Mouse (Mus musculus) intestine, embryonic 15.5 days (tissue): Measurements from ENCODE around the gene Carmil3. TPM values are rescaled to one million over a fixed set of nuclear protein-coding genes. Genes with fewer than 3 reads are reported as not detected.

Source experiments
- ATAC-seq: fragments of 200-750 bp; cut with Nextera tagmentation; 2 replicates; pipeline ENCODE4 v1.8.0; 2017; ENCODE audit warnings: moderate TSS enrichment, moderate library complexity
- H3K27ac ChIP-seq: fragments of 300-500 bp; sonication (generic); 2 replicates; pipeline ENCODE4 v1.5.1; 2015; ENCODE audit warnings: mild to moderate bottlenecking, inconsistent platforms
- H3K27me3 ChIP-seq: fragments of 300-500 bp; sonication (generic); replicated peaks from 2 replicates; pipeline ENCODE4 v1.6.1; 2015; ENCODE audit warnings: inconsistent platforms
- H3K36me3 ChIP-seq: fragments of 300-500 bp; sonication (generic); 2 replicates; pipeline ENCODE4 v1.6.1; 2015; ENCODE audit warnings: inconsistent platforms
- H3K4me1 ChIP-seq: fragments of 300-500 bp; sonication (generic); replicated peaks from 2 replicates; pipeline ENCODE4 v1.6.1; 2015; ENCODE audit warnings: inconsistent platforms
- H3K4me2 ChIP-seq: fragments of 300-500 bp; sonication (generic); replicated peaks from 2 replicates; pipeline ENCODE4 v1.6.1; 2015; ENCODE audit warnings: mild to moderate bottlenecking, inconsistent platforms
- H3K4me3 ChIP-seq: fragments of 300-500 bp; sonication (generic); replicated peaks from 2 replicates; pipeline ENCODE4 v1.5.1; 2015; ENCODE audit warnings: inconsistent platforms
- H3K9ac ChIP-seq: fragments of 300-500 bp; sonication (generic); 2 replicates; pipeline ENCODE4 v1.6.1; 2015; ENCODE audit warnings: inconsistent platforms
- H3K9me3 ChIP-seq: fragments of 300-500 bp; sonication (generic); 2 replicates; pipeline ENCODE4 v1.6.1; 2016; ENCODE audit warnings: inconsistent platforms
- WGBS: fragments of 180-500 bp; shearing (Covaris S2); methylation state at CpG from one replicate; pipeline ENCODE4 v1.1.7; 2015; 5-methylcytosine and 5-hydroxymethylcytosine counted together
- polyA plus RNA-seq: library from polyadenylated mRNA; unstranded; fragments of >200 nt; fragmentation: Nextera tagmentation; extraction: Ambion mirVana; gene quantifications from 2 replicates; pipeline ENCODE4 v1.2.1, GENCODE M21; 2015

Gene Carmil3
- polyA plus RNA-seq, 1 experiment from 2014 or later, result 2.2 TPM

DNA sequence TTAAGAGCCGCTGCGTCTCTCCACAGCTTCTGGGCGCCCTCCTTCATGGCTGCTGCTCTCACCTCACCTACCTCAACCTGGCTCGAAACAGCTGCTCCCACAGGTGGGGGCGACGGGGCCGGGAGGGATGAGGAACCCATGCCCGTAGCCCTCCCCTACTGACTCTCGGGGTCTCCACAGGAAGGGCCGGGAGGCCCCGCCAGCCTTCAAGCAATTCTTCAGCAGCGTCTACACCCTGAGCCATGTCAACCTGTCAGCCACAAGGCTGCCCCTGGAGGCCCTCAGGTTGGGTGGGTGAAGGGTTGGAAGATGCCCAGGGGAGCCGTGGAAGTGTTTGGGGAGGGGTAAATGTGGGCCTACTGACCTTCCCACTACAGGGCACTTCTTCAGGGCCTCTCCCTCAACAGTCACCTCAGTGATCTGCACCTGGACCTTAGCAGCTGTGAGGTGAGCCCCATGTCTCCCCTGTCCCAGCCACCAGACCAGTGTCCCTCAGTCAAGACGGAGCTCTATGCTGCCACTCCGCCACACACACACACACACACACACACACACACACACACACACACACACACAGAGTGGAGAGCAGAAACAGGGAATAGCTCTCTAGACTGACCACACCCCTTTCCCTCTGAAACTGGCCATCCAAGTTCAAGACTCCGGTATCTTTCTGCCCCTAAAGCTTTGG is 6.5 kb downstream of the Carmil3 start:
- Histone ChIP-seq H3K4me2 (no peak overlapping the region), H3K4me3 (no peak overlapping the region), H3K9me3 (no peaks in the 10 kb centered on the region), H3K27ac (no peak overlapping the region), H3K9ac (no peak overlapping the region), H3K36me3 (no peaks in the 10 kb centered on the region), H3K27me3 (no peaks in the 10 kb centered on the region), H3K4me1 (0 out of 2 replicates have a peak, but pooled peaks cover 2% of the 10 kb centered on the region)
- peak; percentile 56 for ATAC-seq
- 69% methylated on average over 16 of the region's 16 CpGs for WGBS

- Histone ChIP-seq H3K9ac (no peak overlapping the region), H3K9me3 (no peaks in the 10 kb centered on the region)
- 23% methylated on average over 6 of the region's 6 CpGs for WGBS
These were observed 7.0 kb downstream of the Carmil3 start for GRCm38 (mm10) chr14:55497449-55497821.

GRCm38 (mm10) chr14:55505612-55506011 is 15.2 kb downstream of the Carmil3 start:
- Histone ChIP-seq H3K4me3 (no peak overlapping the region), H3K27ac (no peak overlapping the region), H3K9ac (no peak overlapping the region), H3K36me3 (no peaks in the 10 kb centered on the region), H3K4me1 (no peaks in the 10 kb centered on the region; the same call in 1 of the 2 replicates), H3K4me2 (no peak overlapping the region), H3K27me3 (no peaks in the 10 kb centered on the region), H3K9me3 (no peaks in the 10 kb centered on the region)
- 86% methylated on average over 9 of the region's 9 CpGs for WGBS
- no peak for ATAC-seq

More at GRCm38 (mm10) chr14:55497449-55497821, 7.0 kb downstream of the Carmil3 start:
- 0 out of 2 replicates have a peak, but pooled peaks cover 2% of the 10 kb centered on the region for H3K4me1 ChIP-seq
- no peaks in the 10 kb centered on the region for H3K36me3 ChIP-seq
- no peak overlapping the region for H3K4me2 ChIP-seq
- no peak overlapping the region for H3K4me3 ChIP-seq
- H3K27ac ChIP-seq, result no peak overlapping the region
- peak; percentile 64 for ATAC-seq
- no peaks in the 10 kb centered on the region for H3K27me3 ChIP-seq

DNA sequence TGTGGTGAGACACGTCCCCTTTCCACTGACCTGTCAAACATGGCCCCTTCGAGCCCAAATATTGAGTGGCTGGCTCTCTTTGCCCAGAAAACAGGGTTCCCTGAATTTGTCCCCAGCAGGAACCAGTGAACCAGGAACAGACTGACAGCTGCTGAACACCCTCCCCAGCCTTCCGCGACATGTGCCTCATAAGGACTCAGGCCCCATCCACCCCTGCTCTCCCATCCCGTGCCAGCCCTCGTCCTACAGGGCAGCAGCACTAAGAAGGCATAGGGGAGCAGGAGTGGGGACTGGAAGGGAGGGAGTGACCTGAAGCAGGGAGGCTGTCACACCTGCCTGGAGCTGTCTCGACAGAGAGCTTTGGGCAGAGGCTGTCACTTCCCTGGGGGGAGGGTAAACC is 17.4 kb downstream of the Carmil3 start:
- Histone ChIP-seq H3K27ac (no peak overlapping the region), H3K36me3 (no peaks in the 10 kb centered on the region), H3K4me1 (no peaks in the 10 kb centered on the region; the same call in 1 of the 2 replicates), H3K9ac (no peak overlapping the region), H3K4me2 (no peak overlapping the region), H3K4me3 (no peak overlapping the region), H3K27me3 (no peaks in the 10 kb centered on the region), H3K9me3 (no peaks in the 10 kb centered on the region)
- WGBS, result 47% methylated on average over 7 of the region's 7 CpGs
- ATAC-seq, result no peak

DNA sequence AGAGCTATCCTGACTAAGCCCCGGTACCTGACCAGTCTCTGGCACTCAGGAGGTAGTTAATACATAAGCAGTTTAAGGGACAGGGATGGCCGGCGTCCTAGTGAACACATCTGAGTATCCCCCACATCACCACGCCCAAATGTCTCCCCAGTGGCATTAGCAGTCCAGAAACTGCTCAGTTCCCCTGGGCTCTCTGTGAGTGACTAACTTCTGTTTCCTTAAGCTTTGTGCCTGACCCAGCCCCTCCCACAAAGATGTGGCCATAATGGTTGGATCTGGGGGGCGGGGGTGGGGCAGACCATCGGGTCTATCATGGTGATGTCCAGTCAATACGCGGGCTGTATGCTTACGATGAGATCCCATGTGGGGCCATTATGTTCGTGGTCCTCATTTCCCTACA is 19.1 kb downstream of the Carmil3 start:
- 81% methylated on average over 10 of the region's 10 CpGs for WGBS
- Histone ChIP-seq H3K4me3 (no peak overlapping the region), H3K27me3 (no peaks in the 10 kb centered on the region), H3K9me3 (no peaks in the 10 kb centered on the region), H3K9ac (no peak overlapping the region), H3K36me3 (no peaks in the 10 kb centered on the region), H3K4me1 (no peaks in the 10 kb centered on the region; the same call in 1 of the 2 replicates), H3K4me2 (no peak overlapping the region), H3K27ac (no peak overlapping the region)
- no peak for ATAC-seq

DNA sequence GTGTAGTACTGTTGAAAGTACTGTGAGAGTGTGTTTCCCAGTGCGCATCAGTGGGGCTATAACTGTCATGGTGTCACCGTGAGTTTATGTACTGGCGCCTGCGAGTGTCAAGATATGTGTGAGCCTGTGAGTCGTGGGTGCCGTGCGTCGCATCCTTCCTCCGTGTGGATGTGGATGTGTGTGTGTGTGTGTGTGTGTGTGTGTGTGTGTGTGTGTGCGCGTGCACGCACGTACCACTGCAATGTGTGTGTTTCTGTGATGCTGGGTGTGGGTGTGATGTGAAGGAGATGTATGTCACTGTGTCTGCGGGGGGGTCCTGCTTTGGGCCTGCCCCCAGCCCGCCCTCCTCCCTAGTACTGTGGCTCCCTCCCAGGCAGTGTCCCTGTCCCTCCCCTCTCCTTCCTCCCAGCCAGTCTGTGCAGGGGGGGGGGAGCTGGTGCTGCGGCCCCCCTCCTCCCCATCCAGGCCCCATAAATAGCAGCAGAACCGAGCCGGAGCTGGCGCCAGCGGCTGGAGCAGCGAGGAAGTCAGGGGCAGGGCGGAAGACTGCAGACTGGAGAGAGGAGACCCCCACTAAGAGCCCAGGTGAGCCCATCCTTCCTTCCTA is 19.8 kb downstream of the Carmil3 start, which contains the start of gene Cpne6:
Gene Cpne6, plus strand, starts transcription at position 321 of the 607 bp plus-strand sequence.
- no peak within 1 kb of the TSS for H3K9ac ChIP-seq
- no peaks in the 10 kb centered on the region; the same call in 1 of the 2 replicates for H3K4me1 ChIP-seq
- WGBS, result 60% methylated on average over 18 of the region's 22 CpGs
- no peak within 1 kb of the TSS for H3K27ac ChIP-seq
- no peak within 1 kb of the TSS for H3K4me2 ChIP-seq
- H3K27me3 ChIP-seq, result no peaks in the 10 kb centered on the region
- ATAC-seq, result no peak
- H3K4me3 ChIP-seq, result no peak within 1 kb of the TSS
- no peaks in the 10 kb centered on the region for H3K36me3 ChIP-seq
- H3K9me3 ChIP-seq, result no peaks in the 10 kb centered on the region

GRCm38 (mm10) chr14:55511037-55511436 is 20.6 kb downstream of the Carmil3 start:
- no peaks in the 10 kb centered on the region; the same call in 1 of the 2 replicates for H3K4me1 ChIP-seq
- WGBS, result 56% methylated on average over 7 of the region's 7 CpGs
- no peak overlapping the region for H3K27ac ChIP-seq
- no peak overlapping the region for H3K4me2 ChIP-seq
- H3K27me3 ChIP-seq, result 0 out of 2 replicates have a peak, but pooled peaks cover under 1% of the 10 kb centered on the region
- no peaks in the 10 kb centered on the region for H3K9me3 ChIP-seq
- H3K9ac ChIP-seq, result no peak overlapping the region
- ATAC-seq, result no peak
- no peak overlapping the region for H3K4me3 ChIP-seq
- H3K36me3 ChIP-seq, result no peaks in the 10 kb centered on the region

GRCm38 (mm10) chr14:55513927-55514326 is 23.5 kb downstream of the Carmil3 start:
- Histone ChIP-seq H3K36me3 (no peaks in the 10 kb centered on the region), H3K9me3 (no peaks in the 10 kb centered on the region), H3K27ac (no peak overlapping the region), H3K9ac (no peak overlapping the region), H3K4me1 (no peaks in the 10 kb centered on the region; the same call in 1 of the 2 replicates), H3K4me3 (no peak overlapping the region), H3K4me2 (no peak overlapping the region), H3K27me3 (0 out of 2 replicates have a peak, but pooled peaks cover 4% of the 10 kb centered on the region)
- no peak for ATAC-seq
- WGBS, result 57% methylated on average over 10 of the region's 10 CpGs

- Histone ChIP-seq H3K27ac (no peak overlapping the region), H3K9ac (no peak overlapping the region), H3K36me3 (no peaks in the 10 kb centered on the region), H3K27me3 (peaks cover 17% of the 10 kb centered on the region), H3K4me2 (no peak overlapping the region), H3K4me3 (no peak overlapping the region), H3K4me1 (peaks cover 5% of the 10 kb centered on the region), H3K9me3 (no peaks in the 10 kb centered on the region)
- ATAC-seq, result no peak
- 92% methylated on average over 4 of the region's 4 CpGs for WGBS
These were observed 25.4 kb downstream of the Carmil3 start for GRCm38 (mm10) chr14:55515846-55516245.

- H3K4me1 ChIP-seq, result peaks cover 10% of the 10 kb centered on the region
- H3K4me3 ChIP-seq, result no peak overlapping the region
- WGBS, result 44% methylated on average over 2 of the region's 2 CpGs
- no peak overlapping the region for H3K9ac ChIP-seq
- H3K36me3 ChIP-seq, result no peaks in the 10 kb centered on the region
- ATAC-seq, result no peak
- H3K9me3 ChIP-seq, result no peaks in the 10 kb centered on the region
- peaks cover 35% of the 10 kb centered on the region for H3K27me3 ChIP-seq
- no peak overlapping the region for H3K4me2 ChIP-seq
- H3K27ac ChIP-seq, result no peak overlapping the region
These were observed 28.4 kb downstream of the Carmil3 start for GRCm38 (mm10) chr14:55518897-55519296.

GRCm38 (mm10) chr14:55519604-55520003 is 29.2 kb downstream of the Carmil3 start:
- Histone ChIP-seq H3K4me1 (peaks cover 10% of the 10 kb centered on the region), H3K27me3 (peaks cover 35% of the 10 kb centered on the region), H3K36me3 (no peaks in the 10 kb centered on the region), H3K4me2 (no peak overlapping the region), H3K9me3 (no peaks in the 10 kb centered on the region), H3K9ac (no peak overlapping the region), H3K4me3 (no peak overlapping the region), H3K27ac (no peak overlapping the region)
- 63% methylated on average over 4 of the region's 4 CpGs for WGBS
- ATAC-seq, result no peak

- H3K4me2 ChIP-seq, result peak overlapping the region; percentile 98
- peak overlapping the region; percentile 49 for H3K4me3 ChIP-seq
- under 1% methylated on average over 61 of the region's 61 CpGs for WGBS
- peaks cover 10% of the 10 kb centered on the region for H3K4me1 ChIP-seq
- H3K27ac ChIP-seq, result no peak overlapping the region
- H3K36me3 ChIP-seq, result no peaks in the 10 kb centered on the region
- peaks cover 35% of the 10 kb centered on the region for H3K27me3 ChIP-seq
- H3K9me3 ChIP-seq, result no peaks in the 10 kb centered on the region
- peak; percentile 68 for ATAC-seq
- peak overlapping the region; percentile 45 for H3K9ac ChIP-seq
These were observed 30.3 kb downstream of the Carmil3 start for GRCm38 (mm10) chr14:55520451-55521361.
